Mouse (Mus musculus) adrenal gland, adult 18-20 months (tissue): ENCODE data around the gene E130311K13Rik. TPM values are rescaled to one million over a fixed set of nuclear protein-coding genes. Genes with fewer than 3 reads are reported as not detected.

Experiments
- DNase-seq, 2 experiments: peaks; one replicate each; pipeline ENCODE4 v3.0.0; 2021 to 2022; ENCODE audit warnings: low spot score in 2 of 2
- total RNA-seq, 2 experiments: library from RNA; stranded (reverse); gene quantifications; 1 replicate in 1 of 2; 2 replicates in 1 of 2; pipeline ENCODE4 v1.2.3; 2021

The E130311K13Rik gene
- total RNA-seq, 2 experiments from 2014 or later, result 7.0 to 8.1 TPM

GRCm38 (mm10) chr3:63896303-63896702 is 33.0 kb downstream of the E130311K13Rik start:
- DNase-seq, result no peak

- no peak for DNase-seq
These were observed 33.5 kb downstream of the E130311K13Rik start for GRCm38 (mm10) chr3:63895786-63896185.

GRCm38 (mm10) chr3:63893677-63894076 is 35.6 kb downstream of the E130311K13Rik start:
- DNase-seq, result no peak

- DNase-seq, result no peak
These were observed 37.1 kb downstream of the E130311K13Rik start for GRCm38 (mm10) chr3:63892154-63892553.

- DNase-seq, result no peak
These were observed 48.2 kb downstream of the E130311K13Rik start for GRCm38 (mm10) chr3:63881065-63881464.

GRCm38 (mm10) chr3:63878995-63879666 is 50.1 kb downstream of the E130311K13Rik start:
- no peak for DNase-seq

GRCm38 (mm10) chr3:63872818-63873217 is 56.5 kb downstream of the E130311K13Rik start:
- DNase-seq, result no peak

- no peak for DNase-seq
These were observed 58.0 kb downstream of the E130311K13Rik start for GRCm38 (mm10) chr3:63871249-63871648.

GRCm38 (mm10) chr3:63868285-63868684 is 61.0 kb downstream of the E130311K13Rik start:
- peak; percentile 8 to 21 for DNase-seq

GRCm38 (mm10) chr3:63865069-63865468 is 64.2 kb downstream of the E130311K13Rik start:
- DNase-seq, result no peak

Other genes starting within 250 kb of the E130311K13Rik start
- under 1 TPM in 1 of 2 experiments, not detected in 1; 0.06 TPM for gene Plch1, start 30.0 kb downstream of the E130311K13Rik start, total RNA-seq
- gene Slc33a1, start 35.3 kb upstream of the E130311K13Rik start, total RNA-seq, result 10 to 100 TPM; 20.3 to 32.5 TPM
- gene Gmps, start 46.6 kb upstream of the E130311K13Rik start, total RNA-seq, result 10 to 100 TPM; 21.6 to 23.4 TPM
- gene Vmn2r1, start 152.1 kb upstream of the E130311K13Rik start, total RNA-seq, result under 1 TPM; 0.10 to 0.22 TPM
- gene Vmn2r2, start 212.5 kb upstream of the E130311K13Rik start, total RNA-seq, result not detected